In genomic region chr5:123960129-123960528, GRCm38 (mm10) we compare ENCODE assay signal across 30 mouse cellular contexts. TPM values are rescaled to one million over a fixed set of nuclear protein-coding genes. Genes with fewer than 3 reads are reported as not detected.
A peak's percentile ranks its signal among the peaks of the same experiment; 100 is the strongest.
DNase-seq lines count a peak whose midpoint lies in the region; ATAC-seq and TF ChIP-seq lines count a peak whose summit lies in the region.
"Had no signal": no experiment of that assay in that cellular context is flagged by ENCODE, and none has a peak within 500 bp of the region (broad histone marks: within the 10 kb centered on the region; RNA-seq: fewer than 3 reads in every experiment).

No protein-coding gene starts in this region.

- H3K36me3 ChIP-seq in liver, embryonic 16.5 days (ENCODE audit: control insufficient read depth, insufficient read depth): no peaks in the 10 kb centered on the region
- no peaks in the 10 kb centered on the region for H3K36me3 ChIP-seq in liver, embryonic 11.5 days (ENCODE audit: control insufficient read depth, insufficient read depth, low read length)
- no peaks in the 10 kb centered on the region for H3K36me3 ChIP-seq in stomach, postnatal 0 days (ENCODE audit: control insufficient read depth, insufficient read depth, low read length)
- H3K36me3 ChIP-seq: forebrain, embryonic 10.5 days; G1E; heart, embryonic 12.5 days; heart, embryonic 15.5 days; hindbrain, embryonic 10.5 days; hindbrain, embryonic 13.5 days had no signal

- WGBS in liver, embryonic 16.5 days (ENCODE audit: insufficient replicate concordance): 57% methylated on average over 8 of the region's 8 CpGs
- 67% methylated on average over 8 of the region's 8 CpGs for WGBS in liver, embryonic 11.5 days
- 46% methylated on average over 8 of the region's 8 CpGs for WGBS in lung, adult 2 months
- WGBS in stomach, postnatal 0 days: 46% methylated on average over 8 of the region's 8 CpGs

- no peak overlapping the region for H3K27ac ChIP-seq in liver, embryonic 16.5 days (ENCODE audit: low read length)
- H3K27ac ChIP-seq in liver, embryonic 11.5 days (ENCODE audit: low read depth, low read length): no peak overlapping the region
- no peak overlapping the region for H3K27ac ChIP-seq in stomach, postnatal 0 days (replicated peaks)
- H3K27ac ChIP-seq: forebrain, embryonic 10.5 days; forebrain, embryonic 13.5 days; heart, embryonic 15.5 days; hindbrain, embryonic 10.5 days; hindbrain, embryonic 13.5 days had no signal

- intact Hi-C loops in left cerebral cortex, postnatal 36 days (cut with DNase I): no loop called here

- no peak for TF ChIP-seq POLR2A in lung, adult 2 months (IDR thresholded peaks at IDR 0.05; ENCODE audit: borderline replicate concordance, extremely low read depth, low read depth, low read length)

- H3K4me3 ChIP-seq in liver, embryonic 16.5 days (ENCODE audit: low read depth, low read length): no peak overlapping the region
- no peak overlapping the region for H3K4me3 ChIP-seq in liver, embryonic 11.5 days (ENCODE audit: low read depth, low read length)
- no peak overlapping the region for H3K4me3 ChIP-seq in lung, adult 2 months (replicated peaks; ENCODE audit: extremely low read depth, low read depth, low read length)
- no peak overlapping the region for H3K4me3 ChIP-seq in stomach, postnatal 0 days (ENCODE audit: low read depth, low read length)
- H3K4me3 ChIP-seq: forebrain, embryonic 10.5 days; forebrain, embryonic 13.5 days; heart, embryonic 12.5 days; heart, embryonic 15.5 days; hindbrain, embryonic 10.5 days; hindbrain, embryonic 13.5 days had no signal

- TF ChIP-seq EP300 in stomach, postnatal 0 days (optimal IDR thresholded peaks at IDR 0.05): no peak

- H3K9ac ChIP-seq in liver, embryonic 16.5 days (ENCODE audit: low read depth, low read length): no peak overlapping the region
- H3K9ac ChIP-seq in liver, embryonic 11.5 days (ENCODE audit: low read depth, low read length): no peak overlapping the region
- no peak overlapping the region for H3K9ac ChIP-seq in stomach, postnatal 0 days (ENCODE audit: low read length)
- H3K9ac ChIP-seq: forebrain, embryonic 13.5 days; heart, embryonic 12.5 days; heart, embryonic 15.5 days; hindbrain, embryonic 13.5 days had no signal

- no peaks in the 10 kb centered on the region for H3K9me3 ChIP-seq in liver, embryonic 16.5 days (replicated peaks; ENCODE audit: control insufficient read depth, low read length)
- H3K9me3 ChIP-seq in liver, embryonic 11.5 days (ENCODE audit: control insufficient read depth, low read length): no peaks in the 10 kb centered on the region
- no peaks in the 10 kb centered on the region for H3K9me3 ChIP-seq in stomach, postnatal 0 days (ENCODE audit: control insufficient read depth, low read length)
- H3K9me3 ChIP-seq: forebrain, embryonic 10.5 days; forebrain, embryonic 13.5 days; G1E; heart, embryonic 12.5 days; heart, embryonic 15.5 days; hindbrain, embryonic 10.5 days; hindbrain, embryonic 13.5 days had no signal

- no peaks in the 10 kb centered on the region for H3K27me3 ChIP-seq in liver, embryonic 16.5 days (ENCODE audit: control insufficient read depth, insufficient read depth, low read depth, low read length)
- no peaks in the 10 kb centered on the region for H3K27me3 ChIP-seq in liver, embryonic 11.5 days (replicated peaks; ENCODE audit: control insufficient read depth, insufficient read depth, low read length)
- H3K27me3 ChIP-seq in stomach, postnatal 0 days (ENCODE audit: control insufficient read depth, insufficient read depth, low read length): no peaks in the 10 kb centered on the region
- H3K27me3 ChIP-seq: CH12.LX; forebrain, embryonic 13.5 days; heart, embryonic 12.5 days; heart, embryonic 15.5 days; Patski had no signal

- H3K4me2 ChIP-seq in liver, embryonic 16.5 days (ENCODE audit: low read depth, low read length): no peak overlapping the region
- no peak overlapping the region for H3K4me2 ChIP-seq in liver, embryonic 11.5 days
- H3K4me2 ChIP-seq in stomach, postnatal 0 days (replicated peaks; ENCODE audit: low read depth): no peak overlapping the region
- H3K4me2 ChIP-seq: forebrain, embryonic 13.5 days; heart, embryonic 12.5 days; heart, embryonic 15.5 days; hindbrain, embryonic 13.5 days had no signal

- peaks cover 4% of the 10 kb centered on the region; the same call in 1 of the 2 replicates for H3K4me1 ChIP-seq in liver, embryonic 16.5 days (ENCODE audit: control insufficient read depth, low read depth, low read length)
- H3K4me1 ChIP-seq in liver, embryonic 11.5 days (replicated peaks; ENCODE audit: control insufficient read depth, insufficient read depth, low read length): no peaks in the 10 kb centered on the region
- H3K4me1 ChIP-seq in lung, adult 2 months (ENCODE audit: control insufficient read depth, insufficient read depth, low read length): no peaks in the 10 kb centered on the region
- no peaks in the 10 kb centered on the region for H3K4me1 ChIP-seq in stomach, postnatal 0 days (replicated peaks; ENCODE audit: control insufficient read depth, insufficient read depth)
- H3K4me1 ChIP-seq: forebrain, embryonic 13.5 days; hindbrain, embryonic 13.5 days had no signal

- TF ChIP-seq CTCF in lung, adult 2 months (IDR thresholded peaks at IDR 0.05; ENCODE audit: insufficient read depth, low read length): no peak
- TF ChIP-seq CTCF in stomach, postnatal 0 days (IDR thresholded peaks at IDR 0.05; ENCODE audit: low read depth): no peak

- DNase-seq in liver, embryonic 11.5 days (ENCODE audit: low spot score): no peak
- peak; percentile 26 for DNase-seq in lung, adult 2 months
- DNase-seq in lung, postnatal 14 days: no peak
- DNase-seq in lung, postnatal 36 days: peak; percentile 48
- DNase-seq in stomach, postnatal 0 days (ENCODE audit: low spot score): peak; percentile 67
- no peak for DNase-seq in left cerebral cortex, postnatal 36 days (ENCODE audit: low spot score in 2 of 2)
- DNase-seq: adrenal gland, postnatal 10 days; adrenal gland, postnatal 36 days; B cell, adult 2 months; cerebellum, adult 18-20 months; cerebellum, adult 9-10 months; cerebellum, postnatal 14 days; gastrocnemius, postnatal 10 days; gastrocnemius, postnatal 36 days; heart, postnatal 10 days; heart, postnatal 36 days had no signal

- ATAC-seq in liver, embryonic 16.5 days (ENCODE audit: low read depth): peak; percentile 61; the same call in 1 of the 2 replicates
- no peak for ATAC-seq in liver, embryonic 11.5 days (replicated peaks; ENCODE audit: low FRiP score)
- ATAC-seq in stomach, postnatal 0 days (ENCODE audit: low FRiP score, low TSS enrichment): peak; percentile 33; the same call in 1 of the 2 replicates
- ATAC-seq: forebrain, embryonic 13.5 days; forebrain, embryonic 16.5 days; Patski had no signal

RNA-seq across cellular contexts. Expression of gene Hip1r, which starts 13.3 kb away (rescaled TPM):
- 12.4 and 16.3 TPM in 2 replicates for polyA plus RNA-seq in liver, embryonic 16.5 days (2015; fragmentation: Nextera tagmentation; extraction: Ambion mirVana)
- 20.2 and 20.6 TPM in 2 replicates for polyA plus RNA-seq in liver, embryonic 11.5 days (2014; fragmentation: Nextera tagmentation; extraction: Ambion mirVana)
- polyA plus RNA-seq in lung, adult 2 months (2012; rRNA removed): 31.9 and 36.4 TPM in 2 replicates
- 31.2 and 32.2 TPM in 2 replicates for polyA plus RNA-seq in stomach, postnatal 0 days (2015; fragmentation: Nextera tagmentation; extraction: Ambion mirVana)
- 10 to 100 TPM; 70.3 to 77.3 TPM for total RNA-seq in left cerebral cortex, postnatal 36 days (2021)

RNA-seq across cellular contexts. Expression of gene Ccdc62, which starts 29.6 kb away (rescaled TPM):
- 2.2 and 2.4 TPM in 2 replicates for polyA plus RNA-seq in liver, embryonic 16.5 days (2015; fragmentation: Nextera tagmentation; extraction: Ambion mirVana)
- polyA plus RNA-seq in liver, embryonic 11.5 days (2014; fragmentation: Nextera tagmentation; extraction: Ambion mirVana): 5.9 and 7.1 TPM in 2 replicates
- 2.0 and 3.2 TPM in 2 replicates for polyA plus RNA-seq in lung, adult 2 months (2012; rRNA removed)
- 5.4 TPM in 2 replicates for polyA plus RNA-seq in stomach, postnatal 0 days (2015; fragmentation: Nextera tagmentation; extraction: Ambion mirVana)
- total RNA-seq in left cerebral cortex, postnatal 36 days (2021): 1 to 10 TPM; 2.0 to 4.2 TPM

RNA-seq across cellular contexts. Expression of gene Gm43518, which starts 32.9 kb away (rescaled TPM):
- polyA plus RNA-seq in liver, embryonic 16.5 days (2015; fragmentation: Nextera tagmentation; extraction: Ambion mirVana): 1.3 and 1.7 TPM in 2 replicates
- polyA plus RNA-seq in liver, embryonic 11.5 days (2014; fragmentation: Nextera tagmentation; extraction: Ambion mirVana): 2.8 TPM in 2 replicates
- polyA plus RNA-seq in lung, adult 2 months (2012; rRNA removed): 0.41 and 0.53 TPM in 2 replicates
- polyA plus RNA-seq in stomach, postnatal 0 days (2015; fragmentation: Nextera tagmentation; extraction: Ambion mirVana): 0.56 and 0.91 TPM in 2 replicates
- 1 to 10 TPM in 1 of 2 experiments, under 1 TPM in 1; 0.76 to 1.7 TPM for total RNA-seq in left cerebral cortex, postnatal 36 days (2021)
- total RNA-seq: adrenal gland, postnatal 10 days; CH12.LX; gastrocnemius, adult 18-20 months; granulocyte monocyte progenitor cell, adult 5-6 weeks; heart, postnatal 36 days had no signal
- polyA plus RNA-seq: embryonic facial prominence, embryonic 11.5 days; G1E had no signal

RNA-seq across cellular contexts. Expression of gene Denr, which starts 53.2 kb away (rescaled TPM):
- 37.6 and 40.6 TPM in 2 replicates for polyA plus RNA-seq in liver, embryonic 16.5 days (2015; fragmentation: Nextera tagmentation; extraction: Ambion mirVana)
- polyA plus RNA-seq in liver, embryonic 11.5 days (2014; fragmentation: Nextera tagmentation; extraction: Ambion mirVana): 153 and 156 TPM in 2 replicates
- 18.7 and 20.3 TPM in 2 replicates for polyA plus RNA-seq in lung, adult 2 months (2012; rRNA removed)
- 107 and 122 TPM in 2 replicates for polyA plus RNA-seq in stomach, postnatal 0 days (2015; fragmentation: Nextera tagmentation; extraction: Ambion mirVana)
- 10 to 100 TPM; 67.7 to 70.2 TPM for total RNA-seq in left cerebral cortex, postnatal 36 days (2021)

Comparison
In these comparisons a context has a peak if more than half of its experiments do, and no peak if none do; other contexts are left out.
1. DNase-seq: peak in lung, adult 2 months (single experiment), lung, postnatal 36 days (single experiment) and stomach, postnatal 0 days (single experiment); none in liver, embryonic 11.5 days (single experiment), lung, postnatal 14 days (single experiment) and left cerebral cortex, postnatal 36 days (0 of 2).